Mouse (Mus musculus): Measurements from ENCODE around the gene Ryr3. TPM values are rescaled to one million over a fixed set of nuclear protein-coding genes. Genes with fewer than 3 reads are reported as not detected.
A peak's percentile ranks its signal among the peaks of the same experiment; 100 is the strongest.

Gene Ryr3
- polyA plus RNA-seq, 1 experiment from 2014 or later = 5.6 TPM

- Histone ChIP-seq H3K4me2 (no peak overlapping the region), H3K9me3 (replicated peaks) (no peaks in the 10 kb centered on the region), H3K4me3 (replicated peaks) (no peak overlapping the region), H3K36me3 (no peaks in the 10 kb centered on the region), H3K4me1 (no peaks in the 10 kb centered on the region), H3K27me3 (replicated peaks) (no peaks in the 10 kb centered on the region), H3K27ac (replicated peaks) (no peak overlapping the region), H3K9ac (replicated peaks) (no peak overlapping the region)
- ATAC-seq (ENCODE audit: low FRiP score) = no peak
- 78% methylated on average over 5 of the region's 5 CpGs for WGBS
Observed at GRCm38 (mm10) chr2:112764274-112764673, 452.6 kb downstream of the Ryr3 start.

GRCm38 (mm10) chr2:112762006-112762405 is 454.9 kb downstream of the Ryr3 start:
- no peak overlapping the region for H3K4me2 ChIP-seq
- H3K36me3 ChIP-seq = no peaks in the 10 kb centered on the region

GRCm38 (mm10) chr2:112761196-112761913 is 455.5 kb downstream of the Ryr3 start:
- Histone ChIP-seq H3K36me3 (no peaks in the 10 kb centered on the region), H3K4me2 (no peak overlapping the region), H3K9ac (replicated peaks) (no peak overlapping the region), H3K4me3 (replicated peaks) (no peak overlapping the region), H3K27ac (replicated peaks) (no peak overlapping the region), H3K9me3 (replicated peaks) (no peaks in the 10 kb centered on the region), H3K27me3 (replicated peaks) (no peaks in the 10 kb centered on the region), H3K4me1 (no peaks in the 10 kb centered on the region)
- no peak for ATAC-seq (ENCODE audit: low FRiP score)
- WGBS = 78% methylated on average over 6 of the region's 6 CpGs

More at GRCm38 (mm10) chr2:112762006-112762405, 454.9 kb downstream of the Ryr3 start:
- ATAC-seq (ENCODE audit: low FRiP score) = no peak
- H3K4me1 ChIP-seq = no peaks in the 10 kb centered on the region
- H3K27me3 ChIP-seq (replicated peaks) = no peaks in the 10 kb centered on the region
- WGBS = 79% methylated on average over 2 of the region's 2 CpGs
- no peak overlapping the region for H3K9ac ChIP-seq (replicated peaks)
- no peaks in the 10 kb centered on the region for H3K9me3 ChIP-seq (replicated peaks)
- no peak overlapping the region for H3K27ac ChIP-seq (replicated peaks)
- H3K4me3 ChIP-seq (replicated peaks) = no peak overlapping the region

GRCm38 (mm10) chr2:112760692-112761091 is 456.2 kb downstream of the Ryr3 start:
- 71% methylated on average over 4 of the region's 4 CpGs for WGBS

GRCm38 (mm10) chr2:112759678-112760077 is 457.2 kb downstream of the Ryr3 start:
- no peaks in the 10 kb centered on the region for H3K9me3 ChIP-seq (replicated peaks)
- 77% methylated on average over 5 of the region's 5 CpGs for WGBS
- H3K36me3 ChIP-seq = no peaks in the 10 kb centered on the region
- no peaks in the 10 kb centered on the region for H3K27me3 ChIP-seq (replicated peaks)
- no peaks in the 10 kb centered on the region for H3K4me1 ChIP-seq
- no peak overlapping the region for H3K9ac ChIP-seq (replicated peaks)
- no peak overlapping the region for H3K27ac ChIP-seq (replicated peaks)
- no peak overlapping the region for H3K4me2 ChIP-seq
- no peak for ATAC-seq (ENCODE audit: low FRiP score)
- H3K4me3 ChIP-seq (replicated peaks) = no peak overlapping the region

More at GRCm38 (mm10) chr2:112760692-112761091, 456.2 kb downstream of the Ryr3 start:
- no peak overlapping the region for H3K27ac ChIP-seq (replicated peaks)
- no peaks in the 10 kb centered on the region for H3K27me3 ChIP-seq (replicated peaks)
- H3K4me1 ChIP-seq = no peaks in the 10 kb centered on the region
- H3K9me3 ChIP-seq (replicated peaks) = no peaks in the 10 kb centered on the region
- no peaks in the 10 kb centered on the region for H3K36me3 ChIP-seq
- ATAC-seq (ENCODE audit: low FRiP score) = no peak
- no peak overlapping the region for H3K9ac ChIP-seq (replicated peaks)
- no peak overlapping the region for H3K4me3 ChIP-seq (replicated peaks)
- H3K4me2 ChIP-seq = no peak overlapping the region

GRCm38 (mm10) chr2:112758732-112759131 is 458.2 kb downstream of the Ryr3 start:
- 91% methylated on average over 2 of the region's 2 CpGs for WGBS
- Histone ChIP-seq H3K9ac (replicated peaks) (no peak overlapping the region), H3K36me3 (no peaks in the 10 kb centered on the region; the same call in 1 of the 2 replicates), H3K4me2 (no peak overlapping the region), H3K27ac (replicated peaks) (no peak overlapping the region), H3K4me3 (replicated peaks) (no peak overlapping the region), H3K4me1 (no peaks in the 10 kb centered on the region), H3K27me3 (replicated peaks) (no peaks in the 10 kb centered on the region), H3K9me3 (replicated peaks) (no peaks in the 10 kb centered on the region)
- no peak for ATAC-seq (ENCODE audit: low FRiP score)

GRCm38 (mm10) chr2:112753316-112753715 is 463.6 kb downstream of the Ryr3 start:
- H3K4me1 ChIP-seq = no peaks in the 10 kb centered on the region
- H3K4me2 ChIP-seq = no peak overlapping the region
- no peaks in the 10 kb centered on the region; the same call in 1 of the 2 replicates for H3K36me3 ChIP-seq
- H3K27me3 ChIP-seq (replicated peaks) = no peaks in the 10 kb centered on the region
- ATAC-seq (ENCODE audit: low FRiP score) = no peak
- H3K27ac ChIP-seq (replicated peaks) = no peak overlapping the region
- no peak overlapping the region for H3K4me3 ChIP-seq (replicated peaks)
- H3K9me3 ChIP-seq (replicated peaks) = no peaks in the 10 kb centered on the region
- WGBS = 84% methylated on average over 4 of the region's 4 CpGs
- no peak overlapping the region for H3K9ac ChIP-seq (replicated peaks)

- no peak for ATAC-seq (ENCODE audit: low FRiP score)
- Histone ChIP-seq H3K4me1 (no peaks in the 10 kb centered on the region), H3K9ac (replicated peaks) (no peak overlapping the region), H3K4me3 (replicated peaks) (no peak overlapping the region), H3K4me2 (no peak overlapping the region), H3K9me3 (replicated peaks) (0 out of 2 replicates have a peak, but pooled peaks cover 2% of the 10 kb centered on the region), H3K27me3 (replicated peaks) (no peaks in the 10 kb centered on the region), H3K27ac (replicated peaks) (no peak overlapping the region), H3K36me3 (no peaks in the 10 kb centered on the region; the same call in 1 of the 2 replicates)
- 80% methylated on average over 5 of the region's 5 CpGs for WGBS
Observed at GRCm38 (mm10) chr2:112751416-112751815, 465.5 kb downstream of the Ryr3 start.

- Histone ChIP-seq H3K36me3 (peaks cover 7% of the 10 kb centered on the region; the same call in 1 of the 2 replicates), H3K27me3 (replicated peaks) (no peaks in the 10 kb centered on the region), H3K4me2 (no peak overlapping the region), H3K27ac (replicated peaks) (no peak overlapping the region), H3K9ac (replicated peaks) (no peak overlapping the region), H3K9me3 (replicated peaks) (0 out of 2 replicates have a peak, but pooled peaks cover 2% of the 10 kb centered on the region), H3K4me3 (replicated peaks) (no peak overlapping the region), H3K4me1 (no peaks in the 10 kb centered on the region)
- no peak for ATAC-seq (ENCODE audit: low FRiP score)
- WGBS = 88% methylated on average over 1 of the region's 1 CpGs
Observed at GRCm38 (mm10) chr2:112748532-112748931, 468.4 kb downstream of the Ryr3 start.

- no peaks in the 10 kb centered on the region for H3K36me3 ChIP-seq
- H3K9me3 ChIP-seq (replicated peaks) = no peaks in the 10 kb centered on the region
- no peak overlapping the region for H3K4me2 ChIP-seq
- H3K4me3 ChIP-seq (replicated peaks) = no peak overlapping the region
- no peak overlapping the region for H3K9ac ChIP-seq (replicated peaks)
- 0 out of 2 replicates have a peak overlapping the region, but pooled peaks have one; percentile 41 for H3K27ac ChIP-seq (replicated peaks)
- peaks cover 7% of the 10 kb centered on the region; the same call in 1 of the 2 replicates for H3K4me1 ChIP-seq
- peak; percentile 81; the same call in 1 of the 2 replicates for ATAC-seq (ENCODE audit: low FRiP score)
- H3K27me3 ChIP-seq (replicated peaks) = no peaks in the 10 kb centered on the region
- 13% methylated on average over 2 of the region's 2 CpGs for WGBS
Observed at GRCm38 (mm10) chr2:112732942-112733341, 484.0 kb downstream of the Ryr3 start.

- no peak for ATAC-seq (ENCODE audit: low FRiP score)
- Histone ChIP-seq H3K4me3 (replicated peaks) (no peak overlapping the region), H3K4me1 (peaks cover under 1% of the 10 kb centered on the region; the same call in 1 of the 2 replicates), H3K27ac (replicated peaks) (no peak overlapping the region), H3K4me2 (no peak overlapping the region), H3K27me3 (replicated peaks) (no peaks in the 10 kb centered on the region), H3K36me3 (no peaks in the 10 kb centered on the region), H3K9ac (replicated peaks) (no peak overlapping the region), H3K9me3 (replicated peaks) (no peaks in the 10 kb centered on the region)
- 48% methylated on average over 6 of the region's 6 CpGs for WGBS
Observed at GRCm38 (mm10) chr2:112727842-112728241, 489.1 kb downstream of the Ryr3 start.

- no peak overlapping the region for H3K9ac ChIP-seq (replicated peaks)
- 0 out of 2 replicates have a peak, but pooled peaks have one; percentile 8 for ATAC-seq (ENCODE audit: low FRiP score)
- peaks cover 6% of the 10 kb centered on the region; the same call in 1 of the 2 replicates for H3K4me1 ChIP-seq
- H3K27me3 ChIP-seq (replicated peaks) = no peaks in the 10 kb centered on the region
- 32% methylated on average over 1 of the region's 1 CpGs for WGBS
- H3K9me3 ChIP-seq (replicated peaks) = no peaks in the 10 kb centered on the region
- no peak overlapping the region for H3K27ac ChIP-seq (replicated peaks)
- H3K4me3 ChIP-seq (replicated peaks) = no peak overlapping the region
- H3K36me3 ChIP-seq = no peaks in the 10 kb centered on the region
- H3K4me2 ChIP-seq = no peak overlapping the region
Observed at GRCm38 (mm10) chr2:112721217-112721616, 495.7 kb downstream of the Ryr3 start.
